21 mouse cellular contexts compared by ENCODE assay signal in genomic region chr1:43857656-43858055, GRCm38 (mm10).
"Had no signal": no experiment of that assay in that cellular context is flagged by ENCODE, and none has a peak within 500 bp of the region (broad histone marks: within the 10 kb centered on the region; RNA-seq: fewer than 3 reads in every experiment).

No protein-coding gene starts in this region.

- H3K27me3 ChIP-seq: intestine, embryonic 15.5 days; limb, embryonic 12.5 days; limb, embryonic 15.5 days; liver, embryonic 12.5 days; liver, embryonic 15.5 days; neural tube, embryonic 12.5 days; neural tube, embryonic 15.5 days had no signal

- H3K4me2 ChIP-seq: intestine, embryonic 15.5 days; limb, embryonic 12.5 days; limb, embryonic 15.5 days; liver, embryonic 12.5 days; liver, embryonic 15.5 days; midbrain, embryonic 11.5 days; neural tube, embryonic 12.5 days; neural tube, embryonic 15.5 days had no signal

- DNase-seq: left cerebral cortex, postnatal 4 days; lung, adult 2 months; lung, postnatal 14 days; lung, postnatal 4 days; midbrain, embryonic 14.5 days; right cerebral cortex, adult 18-20 months; right cerebral cortex, postnatal 14 days; right cerebral cortex, postnatal 4 days; thymus, adult 2 months; thymus, postnatal 14 days; thymus, postnatal 4 days had no signal

- H3K36me3 ChIP-seq: intestine, embryonic 15.5 days; limb, embryonic 12.5 days; limb, embryonic 15.5 days; liver, embryonic 12.5 days; liver, embryonic 15.5 days; neural tube, embryonic 12.5 days; neural tube, embryonic 15.5 days had no signal

- H3K4me3 ChIP-seq: intestine, embryonic 15.5 days; limb, embryonic 12.5 days; limb, embryonic 15.5 days; liver, embryonic 12.5 days; liver, embryonic 15.5 days; neural tube, embryonic 12.5 days; neural tube, embryonic 15.5 days had no signal

- H3K27ac ChIP-seq: intestine, embryonic 15.5 days; kidney, postnatal 0 days; limb, embryonic 12.5 days; limb, embryonic 15.5 days; liver, embryonic 12.5 days; liver, embryonic 15.5 days; neural tube, embryonic 12.5 days; neural tube, embryonic 15.5 days; stomach, postnatal 0 days had no signal

- ATAC-seq: intestine, embryonic 15.5 days; liver, embryonic 12.5 days had no signal

- H3K9ac ChIP-seq: intestine, embryonic 15.5 days; limb, embryonic 12.5 days; limb, embryonic 15.5 days; liver, embryonic 12.5 days; liver, embryonic 15.5 days; neural tube, embryonic 12.5 days; neural tube, embryonic 15.5 days had no signal

- H3K9me3 ChIP-seq: intestine, embryonic 15.5 days; limb, embryonic 12.5 days; limb, embryonic 15.5 days; liver, embryonic 12.5 days; liver, embryonic 15.5 days; neural tube, embryonic 12.5 days; neural tube, embryonic 15.5 days had no signal

- H3K4me1 ChIP-seq: intestine, embryonic 15.5 days; limb, embryonic 12.5 days; limb, embryonic 15.5 days; liver, embryonic 12.5 days; liver, embryonic 15.5 days; neural tube, embryonic 12.5 days; neural tube, embryonic 15.5 days had no signal
